Mouse (Mus musculus) forebrain, postnatal 0 days (tissue): ENCODE measurements around the gene Stk11ip. TPM values are rescaled to one million over a fixed set of nuclear protein-coding genes. Genes with fewer than 3 reads are reported as not detected.
A peak's percentile ranks its signal among the peaks of the same experiment; 100 is the strongest.

Experiments used
- ATAC-seq: fragments of 200-750 bp; cut with Nextera tagmentation; 2 replicates; pipeline ENCODE4 v1.8.0; 2017; ENCODE audit warnings: mild to moderate bottlenecking, moderate library complexity
- DNase-seq: peaks from one replicate; pipeline ENCODE4 v3.0.0-alpha.2; 2015
- H3K27ac ChIP-seq: fragments of 300-500 bp; sonication (generic); 2 replicates; pipeline ENCODE4 v1.5.1; 2014; ENCODE audit warnings: low read depth, mild to moderate bottlenecking, antibody characterized with exemption, low read length, moderate library complexity, mixed read lengths
- H3K27me3 ChIP-seq: fragments of 300-500 bp; sonication (generic); 2 replicates; pipeline ENCODE4 v1.6.1; 2014; ENCODE audit warnings: mild to moderate bottlenecking, low read length, mixed read lengths; ENCODE audit not compliant: insufficient read depth
- H3K36me3 ChIP-seq: fragments of 300-500 bp; sonication (generic); 2 replicates; pipeline ENCODE4 v1.6.1; 2014; ENCODE audit warnings: mild to moderate bottlenecking, moderate library complexity; ENCODE audit not compliant: insufficient read depth
- H3K4me1 ChIP-seq: fragments of 300-500 bp; sonication (generic); 2 replicates; pipeline ENCODE4 v1.6.1; 2014; ENCODE audit warnings: antibody characterized with exemption; ENCODE audit not compliant: insufficient read depth
- H3K4me2 ChIP-seq: fragments of 300-500 bp; sonication (generic); 2 replicates; pipeline ENCODE4 v1.6.1; 2014; ENCODE audit warnings: low read depth, mild to moderate bottlenecking, moderate library complexity
- H3K4me3 ChIP-seq: fragments of 300-500 bp; sonication (generic); 2 replicates; pipeline ENCODE4 v1.5.1; 2014; ENCODE audit warnings: low read depth, low read length, mixed read lengths
- H3K9ac ChIP-seq: fragments of 300-500 bp; sonication (generic); 2 replicates; pipeline ENCODE4 v1.6.1; 2014; ENCODE audit warnings: mild to moderate bottlenecking
- H3K9me3 ChIP-seq: fragments of 300-500 bp; sonication (generic); 2 replicates; pipeline ENCODE4 v1.6.1; 2016; ENCODE audit warnings: low read length
- CTCF ChIP-seq: sonication (generic); IDR thresholded peaks from 2 replicates; pipeline ENCODE4 v1.5.1; 2016; ENCODE audit warnings: antibody characterized with exemption, control low read depth, low read depth
- WGBS: fragments of 180-500 bp; shearing (Covaris S2); extraction: QIAGEN DNeasy Blood & Tissue Kit; methylation state at CpG from one replicate; pipeline ENCODE4 v1.1.7; 2014; 5-methylcytosine and 5-hydroxymethylcytosine counted together
- polyA plus RNA-seq: library from polyadenylated mRNA; unstranded; fragments of >200 nt; fragmentation: Nextera tagmentation; extraction: Ambion mirVana; gene quantifications from 2 replicates; pipeline ENCODE4 v1.2.1, GENCODE M21; 2015
- total RNA-seq: library from RNA; depleted of rRNA; stranded (reverse); fragments of >200 nt; gene quantifications from 2 replicates; pipeline ENCODE4 v1.2.3, GENCODE M21; 2014

Gene Stk11ip
- total and polyA plus RNA-seq, 2 experiments from 2014 or later = 14.3 to 34.7 TPM

DNA sequence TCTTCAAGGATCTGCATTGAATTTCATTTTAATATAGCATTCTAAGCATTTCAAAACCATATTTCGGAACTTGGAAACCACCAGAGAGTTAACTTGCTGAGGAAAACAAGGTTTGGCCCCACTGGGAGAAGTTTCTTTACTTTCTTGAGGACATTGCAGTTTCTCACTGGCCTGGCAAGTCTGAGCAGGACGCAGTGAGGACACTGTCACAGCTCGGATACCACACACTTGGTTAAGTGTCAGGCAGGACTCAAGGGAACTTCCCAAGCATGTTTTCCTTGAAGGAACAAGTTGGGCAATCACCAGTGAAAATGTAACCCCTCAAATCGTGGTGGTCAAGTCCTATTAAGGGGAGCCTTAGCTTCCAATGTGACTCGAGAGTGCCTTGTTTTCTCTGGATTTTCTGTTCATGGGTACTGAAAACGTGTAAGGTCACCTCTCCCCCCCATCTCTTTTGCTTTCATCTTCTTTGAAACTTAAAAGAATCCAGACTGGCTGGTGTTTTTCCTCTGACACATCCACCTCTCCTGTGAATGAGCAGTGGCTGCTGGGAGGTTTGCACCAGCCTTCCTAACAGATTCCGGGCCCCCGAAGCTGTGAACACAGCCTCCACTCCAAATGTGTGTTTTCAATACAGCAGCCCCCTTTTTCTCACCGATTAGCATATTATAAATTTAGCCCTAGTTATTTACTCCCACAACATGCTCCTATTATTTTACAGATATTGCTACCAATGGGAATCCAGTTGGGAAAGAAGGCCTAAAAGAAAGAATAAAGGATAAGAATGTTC, 16.9 kb upstream of the Stk11ip start:
- H3K4me2 ChIP-seq = peak overlapping the region; percentile 94
- WGBS = 57% methylated on average over 9 of the region's 9 CpGs
- H3K9me3 ChIP-seq = no peaks in the 10 kb centered on the region
- H3K36me3 ChIP-seq = peaks cover 19% of the 10 kb centered on the region
- no peaks in the 10 kb centered on the region for H3K27me3 ChIP-seq
- H3K4me1 ChIP-seq = peaks cover 9% of the 10 kb centered on the region; the same call in 1 of the 2 replicates
- ATAC-seq = no peak
- H3K27ac ChIP-seq = no peak overlapping the region
- H3K9ac ChIP-seq = peak overlapping the region; percentile 95
- no peak for TF ChIP-seq CTCF
- peak; percentile 32 for DNase-seq
- H3K4me3 ChIP-seq = peak overlapping the region; percentile 82

DNA sequence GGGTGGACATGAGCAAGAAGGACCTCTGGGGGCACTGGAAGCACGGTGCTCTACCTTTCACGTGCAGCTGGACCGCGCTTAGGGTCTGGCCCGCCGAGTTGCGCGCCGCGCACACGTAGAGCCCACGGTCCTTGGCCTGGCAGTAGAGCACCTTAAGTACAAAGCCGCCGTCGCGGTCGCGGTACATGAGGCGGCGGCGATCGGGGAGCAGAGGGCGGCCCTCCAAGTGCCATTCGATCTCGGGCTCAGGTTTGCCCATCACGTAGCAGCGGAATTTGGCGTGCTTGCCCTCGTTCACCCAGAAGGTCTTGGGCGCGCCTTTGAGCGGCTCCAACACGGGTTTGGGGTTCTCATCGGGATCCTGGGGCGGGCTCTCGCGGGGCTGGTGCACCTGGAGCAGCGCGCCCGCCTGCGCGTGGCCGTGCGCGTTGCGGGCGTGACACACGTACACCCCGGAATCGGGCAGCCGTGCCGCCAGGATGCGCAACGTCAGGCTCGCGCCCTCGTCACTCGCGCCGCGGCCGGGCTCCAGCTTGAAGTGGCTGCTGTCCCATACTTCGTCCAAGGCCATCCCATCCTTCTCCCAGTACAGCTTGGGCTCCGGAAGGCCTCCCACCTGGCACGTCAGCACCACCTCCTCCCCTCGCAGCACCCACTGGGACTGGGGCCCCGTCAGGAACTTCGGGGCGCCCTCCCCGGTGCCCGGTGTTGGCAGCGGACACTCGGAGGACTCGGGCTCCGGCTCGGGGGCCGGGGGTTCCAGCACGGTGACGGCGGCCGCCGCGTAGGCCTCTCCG, 16.0 kb upstream of the Stk11ip start:
- peak overlapping the region; percentile 88 for H3K27ac ChIP-seq
- peaks cover 9% of the 10 kb centered on the region; the same call in 1 of the 2 replicates for H3K4me1 ChIP-seq
- peaks cover 11% of the 10 kb centered on the region for H3K36me3 ChIP-seq
- no peaks in the 10 kb centered on the region for H3K9me3 ChIP-seq
- DNase-seq = peak; percentile 91
- H3K27me3 ChIP-seq = no peaks in the 10 kb centered on the region
- H3K4me2 ChIP-seq = peak overlapping the region; percentile 94
- peak; percentile 18; the same call in 1 of the 2 replicates for TF ChIP-seq CTCF
- 3% methylated on average over 77 of the region's 84 CpGs for WGBS
- peak; percentile 93 for ATAC-seq
- peak overlapping the region; percentile 82 for H3K4me3 ChIP-seq
- peak overlapping the region; percentile 95 for H3K9ac ChIP-seq

DNA sequence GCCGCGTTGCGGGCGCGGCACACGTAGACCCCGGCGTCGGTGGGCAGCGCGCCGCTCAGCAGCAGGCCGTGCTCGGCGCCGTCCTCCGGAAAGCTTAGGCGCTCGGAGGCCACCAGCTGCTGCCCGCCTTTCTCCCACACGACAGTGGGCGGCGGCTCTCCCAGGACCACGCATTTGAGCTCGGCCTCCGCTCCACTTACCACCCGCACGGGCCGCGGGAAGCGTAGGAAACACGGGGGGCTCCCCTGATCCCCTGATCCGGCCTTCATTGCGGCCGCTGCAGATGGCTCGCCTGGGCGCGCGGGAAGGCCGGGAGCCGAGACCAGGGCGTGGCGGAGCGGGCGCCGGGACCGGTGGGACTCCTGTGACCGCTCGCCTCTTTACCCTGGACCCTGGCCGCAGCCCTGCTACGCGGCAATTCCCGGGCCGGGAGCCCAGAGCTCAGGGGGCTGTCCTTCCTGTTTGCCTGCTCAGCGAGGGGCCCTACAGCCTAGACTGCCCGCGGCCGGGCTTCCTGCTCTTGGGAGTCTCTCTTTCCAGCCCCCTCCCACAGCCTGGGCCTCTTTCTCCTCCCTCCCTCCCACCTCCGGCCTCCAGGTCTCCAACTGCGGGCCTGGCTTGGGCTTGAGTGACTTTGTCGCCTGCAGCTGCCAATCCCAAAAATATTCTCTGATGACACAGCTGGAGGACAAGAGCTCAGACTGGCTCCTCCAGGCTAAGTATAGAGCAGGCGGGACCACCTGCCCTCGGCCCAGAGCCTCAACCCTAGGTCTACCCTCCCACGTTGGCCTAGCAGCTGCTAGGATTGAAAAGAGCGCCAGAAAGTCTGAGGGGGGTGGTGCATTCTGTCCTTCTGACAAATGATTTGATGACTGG, 15.1 kb upstream of the Stk11ip start, which contains the start of gene Obsl1:
Obsl1 (minus strand) TSS at position 497 of the 876 bp plus-strand sequence.
- Histone ChIP-seq H3K27me3 (no peaks in the 10 kb centered on the region), H3K27ac (peak within 1 kb of the TSS; percentile 88), H3K9ac (peak within 1 kb of the TSS; percentile 95), H3K36me3 (peaks cover 8% of the 10 kb centered on the region), H3K4me3 (peak within 1 kb of the TSS; percentile 82), H3K4me1 (peaks cover 9% of the 10 kb centered on the region; the same call in 1 of the 2 replicates), H3K9me3 (no peaks in the 10 kb centered on the region), H3K4me2 (peak within 1 kb of the TSS; percentile 94)
- ATAC-seq (peak; percentile 69), DNase-seq (peak; percentile 68)
- WGBS = 3% methylated on average over 64 of the region's 65 CpGs
- TF ChIP-seq CTCF = no peak

DNA sequence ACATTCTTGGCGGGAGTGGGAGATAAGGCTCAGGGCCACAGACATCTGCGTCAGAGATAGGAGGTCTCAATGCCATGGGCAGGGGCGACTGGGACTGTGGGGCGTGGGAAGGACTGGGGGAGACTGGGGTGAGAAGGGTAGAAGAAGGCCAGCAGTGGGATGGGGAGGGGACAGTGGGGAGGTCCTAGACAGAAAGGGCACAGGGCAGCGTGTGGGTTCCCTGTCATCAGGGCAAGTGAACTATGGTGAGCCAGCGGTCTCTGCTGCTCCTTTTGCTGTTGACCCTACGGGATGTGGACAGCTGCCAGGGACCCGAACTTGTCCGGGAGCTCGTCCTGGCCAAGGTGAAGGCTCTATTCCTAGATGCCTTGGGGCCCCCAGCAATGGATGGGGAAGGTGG, 14.3 kb upstream of the Stk11ip start, which contains the start of gene Inha:
Inha (plus strand) TSS at position 72 of the 400 bp plus-strand sequence.
- Histone ChIP-seq H3K4me3 (peak within 1 kb of the TSS; percentile 82), H3K36me3 (no peaks in the 10 kb centered on the region; the same call in 1 of the 2 replicates), H3K4me1 (peaks cover 9% of the 10 kb centered on the region; the same call in 1 of the 2 replicates), H3K9ac (peak within 1 kb of the TSS; percentile 95), H3K4me2 (peak within 1 kb of the TSS; percentile 94), H3K27me3 (no peaks in the 10 kb centered on the region), H3K27ac (peak within 1 kb of the TSS; percentile 88), H3K9me3 (no peaks in the 10 kb centered on the region)
- TF ChIP-seq CTCF = no peak
- ATAC-seq = no peak
- no peak for DNase-seq
- 81% methylated on average over 10 of the region's 10 CpGs for WGBS

DNA sequence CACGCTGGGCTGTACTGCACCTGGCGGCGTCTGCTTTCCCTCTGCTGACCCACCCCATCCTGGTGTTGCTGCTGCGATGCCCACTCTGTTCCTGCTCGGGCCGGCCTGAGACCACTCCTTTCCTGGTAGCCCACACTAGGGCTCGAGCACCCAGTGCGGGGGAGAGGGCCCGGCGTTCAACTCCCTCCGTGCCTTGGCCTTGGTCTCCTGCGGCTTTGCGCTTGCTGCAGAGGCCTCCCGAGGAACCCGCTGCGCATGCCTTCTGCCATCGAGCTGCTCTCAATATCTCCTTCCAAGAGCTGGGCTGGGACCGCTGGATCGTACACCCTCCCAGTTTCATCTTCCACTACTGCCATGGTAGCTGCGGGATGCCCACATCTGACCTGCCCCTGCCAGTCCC, 11.7 kb upstream of the Stk11ip start:
- 58% methylated on average over 20 of the region's 20 CpGs for WGBS

DNA sequence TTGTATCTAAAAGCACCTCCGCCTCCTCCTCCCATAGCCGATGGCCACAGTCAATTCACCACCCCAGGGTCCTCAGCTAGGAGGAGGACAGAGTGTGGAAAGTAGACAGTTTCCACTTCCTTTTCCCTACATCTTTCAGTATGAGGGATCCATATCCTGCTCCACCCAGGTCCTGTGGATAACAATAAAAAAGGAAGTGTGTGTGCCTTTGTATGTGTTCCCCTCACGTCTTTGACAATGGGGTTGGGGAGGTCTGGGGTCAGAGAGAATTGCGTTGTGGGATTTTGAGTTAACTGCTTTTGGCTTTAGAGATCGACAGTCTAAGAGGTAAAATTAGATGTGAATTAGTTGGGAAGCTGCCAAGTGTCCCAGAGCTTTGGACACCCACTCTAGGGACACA, 11.2 kb upstream of the Stk11ip start:
- no peaks in the 10 kb centered on the region for H3K27me3 ChIP-seq
- H3K4me3 ChIP-seq = no peak overlapping the region
- no peaks in the 10 kb centered on the region for H3K4me1 ChIP-seq
- ATAC-seq = no peak
- H3K9ac ChIP-seq = no peak overlapping the region
- H3K9me3 ChIP-seq = no peaks in the 10 kb centered on the region
- TF ChIP-seq CTCF = no peak
- no peaks in the 10 kb centered on the region for H3K36me3 ChIP-seq
- H3K27ac ChIP-seq = no peak overlapping the region
- H3K4me2 ChIP-seq = no peak overlapping the region
- DNase-seq = no peak
- 72% methylated on average over 5 of the region's 5 CpGs for WGBS

More for the DNA sequence above, 11.7 kb upstream of the Stk11ip start:
- no peaks in the 10 kb centered on the region for H3K27me3 ChIP-seq
- H3K9me3 ChIP-seq = no peaks in the 10 kb centered on the region
- no peak overlapping the region for H3K4me3 ChIP-seq
- H3K9ac ChIP-seq = no peak overlapping the region
- no peak for TF ChIP-seq CTCF
- H3K4me1 ChIP-seq = peaks cover 5% of the 10 kb centered on the region; the same call in 1 of the 2 replicates
- ATAC-seq = no peak
- no peak for DNase-seq
- no peaks in the 10 kb centered on the region for H3K36me3 ChIP-seq
- no peak overlapping the region for H3K27ac ChIP-seq
- no peak overlapping the region for H3K4me2 ChIP-seq
